Mouse (Mus musculus) heart, postnatal 0 days (tissue): ENCODE results near the gene 1700030J22Rik.

ENCODE experiments used
- CTCF ChIP-seq: IDR thresholded peaks from 2 replicates; pipeline ENCODE4 v1.5.1; 2016; ENCODE audit warnings: antibody characterized with exemption, control low read depth, low read depth
- EP300 ChIP-seq: IDR thresholded peaks from 2 replicates; pipeline ENCODE4 v1.6.1; 2016; ENCODE audit warnings: antibody characterized with exemption, low read depth

DNA sequence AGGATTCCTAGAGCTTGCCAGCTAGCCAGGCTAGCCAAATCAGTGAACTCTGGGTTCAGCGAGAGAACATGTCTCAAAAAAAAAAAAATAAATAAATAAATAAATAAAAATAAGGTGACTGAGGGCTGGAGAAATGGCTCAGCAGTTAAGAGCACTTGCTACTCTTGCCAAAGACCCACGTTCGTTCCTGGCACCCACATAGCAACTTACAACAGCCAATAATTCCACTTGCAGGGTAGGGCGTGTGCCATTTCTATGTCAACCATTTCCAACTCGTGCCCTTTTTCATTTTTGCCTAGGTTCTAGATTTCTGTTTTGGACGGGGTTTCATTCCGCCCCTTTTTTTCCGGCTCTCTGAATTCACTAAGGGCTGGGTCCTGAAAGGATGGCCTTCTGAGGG lies 707 bp downstream of the 1700030J22Rik start:
- TF ChIP-seq CTCF (no peak), EP300 (no peak)
